Mouse (Mus musculus): ENCODE data around the gene Patj.

The Patj gene

GRCm38 (mm10) chr4:98511964-98512743 is 116.6 kb downstream of the Patj start:
- no peak for DNase-seq

- no peak for DNase-seq
Measured at GRCm38 (mm10) chr4:98520492-98520891, 124.9 kb downstream of the Patj start.

GRCm38 (mm10) chr4:98524525-98524924 is 128.9 kb downstream of the Patj start:
- no peak for DNase-seq

- DNase-seq = no peak
Measured at GRCm38 (mm10) chr4:98535446-98535845, 139.9 kb downstream of the Patj start.

GRCm38 (mm10) chr4:98541591-98541990 is 146.0 kb downstream of the Patj start:
- DNase-seq = no peak

- DNase-seq = no peak
Measured at GRCm38 (mm10) chr4:98543001-98543400, 147.4 kb downstream of the Patj start.

- no peak for DNase-seq
Measured at GRCm38 (mm10) chr4:98545376-98545775, 149.8 kb downstream of the Patj start.

GRCm38 (mm10) chr4:98546456-98547176 is 151.0 kb downstream of the Patj start:
- no peak for DNase-seq

GRCm38 (mm10) chr4:98549491-98549890 is 153.9 kb downstream of the Patj start:
- no peak for DNase-seq

- DNase-seq = no peak
Measured at GRCm38 (mm10) chr4:98550116-98550515, 154.5 kb downstream of the Patj start.

- DNase-seq = no peak
Measured at GRCm38 (mm10) chr4:98555666-98556065, 160.1 kb downstream of the Patj start.

GRCm38 (mm10) chr4:98556449-98556848 is 160.9 kb downstream of the Patj start:
- no peak for DNase-seq

GRCm38 (mm10) chr4:98557192-98557591 is 161.6 kb downstream of the Patj start:
- no peak for DNase-seq

- no peak for DNase-seq
Measured at GRCm38 (mm10) chr4:98560196-98560830, 164.7 kb downstream of the Patj start.

GRCm38 (mm10) chr4:98563082-98563481 is 167.5 kb downstream of the Patj start:
- no peak for DNase-seq

- DNase-seq = no peak
Measured at GRCm38 (mm10) chr4:98563506-98564195, 168.1 kb downstream of the Patj start.

- no peak for DNase-seq
Measured at GRCm38 (mm10) chr4:98564196-98564865, 168.7 kb downstream of the Patj start.

- DNase-seq = no peak
Measured at GRCm38 (mm10) chr4:98566741-98567140, 171.2 kb downstream of the Patj start.

- DNase-seq = no peak
Measured at GRCm38 (mm10) chr4:98567457-98567856, 171.9 kb downstream of the Patj start.

- DNase-seq = no peak
Measured at GRCm38 (mm10) chr4:98569904-98570303, 174.3 kb downstream of the Patj start.

- no peak for DNase-seq
Measured at GRCm38 (mm10) chr4:98577275-98577674, 181.7 kb downstream of the Patj start.

- DNase-seq = no peak
Measured at GRCm38 (mm10) chr4:98577957-98578541, 182.5 kb downstream of the Patj start.

Data from liver (tissue).